Mouse (Mus musculus) kidney, postnatal 0 days (tissue): ENCODE measurements at regions not wholly inside any gene's neighbourhood (a gene's known extent, or its start where the extent isn't known, plus 50 kb on each side); places are given as distances from the start of the nearest gene placed in this dataset.
A peak's percentile ranks its signal among the peaks of the same experiment; 100 is the strongest.

Experiments
- ATAC-seq: fragments of 200-750 bp; cut with Nextera tagmentation; replicated peaks from 2 replicates; pipeline ENCODE4 v1.8.0; 2017; ENCODE audit warnings: low read depth, moderate number of reproducible peaks, moderate TSS enrichment, moderate library complexity; ENCODE audit not compliant: low FRiP score
- DNase-seq: peaks from one replicate; pipeline ENCODE4 v3.0.0-alpha.2; 2016; ENCODE audit warnings: low spot score
- H3K27ac ChIP-seq: fragments of 300-500 bp; sonication (generic); 2 replicates; pipeline ENCODE4 v1.5.1; 2014; ENCODE audit warnings: mild to moderate bottlenecking
- H3K27me3 ChIP-seq: fragments of 300-500 bp; sonication (generic); 2 replicates; pipeline ENCODE4 v1.6.1; 2014; ENCODE audit warnings: low read length, mixed read lengths; ENCODE audit not compliant: insufficient read depth
- H3K36me3 ChIP-seq: fragments of 300-500 bp; sonication (generic); 2 replicates; pipeline ENCODE4 v1.6.1; 2014; ENCODE audit warnings: low read length, mixed read lengths; ENCODE audit not compliant: insufficient read depth
- H3K4me1 ChIP-seq: fragments of 300-500 bp; sonication (generic); replicated peaks from 2 replicates; pipeline ENCODE4 v1.6.1; 2014; ENCODE audit warnings: antibody characterized with exemption, low read length, mixed read lengths; ENCODE audit not compliant: insufficient read depth
- H3K4me2 ChIP-seq: fragments of 300-500 bp; sonication (generic); 2 replicates; pipeline ENCODE4 v1.6.1; 2014; ENCODE audit warnings: mild to moderate bottlenecking, low read length, moderate library complexity, mixed read lengths
- H3K4me3 ChIP-seq: fragments of 300-500 bp; sonication (generic); replicated peaks from 2 replicates; pipeline ENCODE4 v1.5.1; 2014; ENCODE audit warnings: low read depth, low read length
- H3K9ac ChIP-seq: fragments of 300-500 bp; sonication (generic); 2 replicates; pipeline ENCODE4 v1.6.1; 2014; ENCODE audit warnings: low read depth, low read length
- H3K9me3 ChIP-seq: fragments of 300-500 bp; sonication (generic); replicated peaks from 2 replicates; pipeline ENCODE4 v1.6.1; 2016; ENCODE audit warnings: low read length, inconsistent platforms, mixed read lengths
- CTCF ChIP-seq: IDR thresholded peaks from 2 replicates; pipeline ENCODE4 v1.5.1; 2016; ENCODE audit warnings: antibody characterized with exemption, low read depth, mild to moderate bottlenecking, moderate library complexity
- WGBS: fragments of 180-500 bp; shearing (Covaris S2); extraction: QIAGEN DNeasy Blood & Tissue Kit; methylation state at CpG from one replicate; pipeline ENCODE4 v1.1.7; 2014; 5-methylcytosine and 5-hydroxymethylcytosine counted together

GRCm38 (mm10) chr7:142593729-142594375, 61.4 kb downstream of the Mrpl23 start:
- Histone ChIP-seq H3K4me2 (no peak overlapping the region), H3K36me3 (no peaks in the 10 kb centered on the region), H3K27me3 (no peaks in the 10 kb centered on the region), H3K4me1 (no peaks in the 10 kb centered on the region), H3K9ac (no peak overlapping the region), H3K4me3 (no peak overlapping the region), H3K9me3 (no peaks in the 10 kb centered on the region), H3K27ac (no peak overlapping the region)
- WGBS: 59% methylated on average over 8 of the region's 8 CpGs
- DNase-seq: no peak
- TF ChIP-seq CTCF: no peak
- ATAC-seq: no peak

DNA sequence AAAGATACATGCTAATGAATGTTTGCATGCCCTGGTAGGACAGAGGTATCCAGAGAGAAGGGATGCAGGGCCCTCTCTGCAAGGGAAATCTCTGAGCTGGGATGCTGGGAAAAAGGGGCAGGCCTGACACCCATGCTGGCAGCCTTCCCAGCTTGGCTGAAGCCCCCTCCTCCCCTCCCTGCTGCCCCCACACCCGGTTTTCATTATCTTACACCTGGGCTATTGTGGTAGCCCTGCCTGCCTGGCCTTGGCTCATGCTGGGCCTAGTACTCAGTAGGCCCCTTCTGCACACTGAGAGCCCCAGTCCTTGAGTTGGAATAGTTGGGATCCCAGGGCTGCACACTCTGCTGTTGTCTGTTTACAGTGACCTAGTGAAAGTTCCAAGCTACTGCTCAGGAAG, 62.9 kb downstream of the Mrpl23 start:
- no peaks in the 10 kb centered on the region for H3K36me3 ChIP-seq
- ATAC-seq (no peak), DNase-seq (no peak)

DNA sequence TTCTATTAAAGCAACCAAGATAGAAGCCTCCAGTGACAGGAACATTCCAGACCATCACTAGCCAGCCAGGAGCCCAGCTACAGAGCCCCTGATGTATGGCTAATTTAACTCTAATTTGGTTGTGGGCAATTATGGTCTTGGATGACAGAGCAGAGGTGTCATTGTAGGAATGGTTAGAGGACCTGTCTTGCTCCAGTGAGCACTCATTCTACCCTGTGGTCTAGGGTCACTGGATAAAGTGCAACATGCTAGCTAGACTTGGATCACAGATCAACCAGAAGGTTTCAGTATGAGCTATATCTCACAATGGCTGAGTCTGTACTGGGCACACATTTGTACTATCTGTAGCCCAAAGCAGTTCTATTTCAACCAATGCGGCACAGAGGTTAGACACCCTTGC, 63.7 kb downstream of the Mrpl23 start:
- TF ChIP-seq CTCF: no peak
- Histone ChIP-seq H3K9me3 (no peaks in the 10 kb centered on the region), H3K36me3 (no peaks in the 10 kb centered on the region), H3K9ac (no peak overlapping the region), H3K4me1 (no peaks in the 10 kb centered on the region), H3K4me3 (no peak overlapping the region), H3K27ac (no peak overlapping the region), H3K4me2 (no peak overlapping the region), H3K27me3 (no peaks in the 10 kb centered on the region)
- DNase-seq: no peak
- WGBS: 81% methylated on average over 1 of the region's 1 CpGs
- peak; percentile 33; the same call in 1 of the 2 replicates for ATAC-seq

More for the DNA sequence above, 62.9 kb downstream of the Mrpl23 start:
- no peaks in the 10 kb centered on the region for H3K27me3 ChIP-seq
- no peak overlapping the region for H3K9ac ChIP-seq
- WGBS: 8% methylated on average over 1 of the region's 1 CpGs
- TF ChIP-seq CTCF: no peak
- H3K4me2 ChIP-seq: no peak overlapping the region
- no peak overlapping the region for H3K27ac ChIP-seq
- H3K4me1 ChIP-seq: no peaks in the 10 kb centered on the region
- H3K9me3 ChIP-seq: no peaks in the 10 kb centered on the region
- no peak overlapping the region for H3K4me3 ChIP-seq

GRCm38 (mm10) chr7:142597961-142598360, 65.5 kb downstream of the Mrpl23 start:
- ATAC-seq: no peak
- H3K27me3 ChIP-seq: no peaks in the 10 kb centered on the region
- no peak for DNase-seq
- no peaks in the 10 kb centered on the region for H3K9me3 ChIP-seq
- no peaks in the 10 kb centered on the region for H3K36me3 ChIP-seq
- no peak overlapping the region for H3K4me3 ChIP-seq
- H3K9ac ChIP-seq: no peak overlapping the region
- H3K4me2 ChIP-seq: no peak overlapping the region
- WGBS: 53% methylated on average over 7 of the region's 7 CpGs
- no peak for TF ChIP-seq CTCF
- no peak overlapping the region for H3K27ac ChIP-seq
- H3K4me1 ChIP-seq: no peaks in the 10 kb centered on the region

- Histone ChIP-seq H3K9me3 (no peaks in the 10 kb centered on the region), H3K4me1 (no peaks in the 10 kb centered on the region), H3K4me2 (no peak overlapping the region), H3K9ac (no peak overlapping the region), H3K4me3 (no peak overlapping the region), H3K36me3 (no peaks in the 10 kb centered on the region), H3K27ac (no peak overlapping the region), H3K27me3 (no peaks in the 10 kb centered on the region)
- no peak for TF ChIP-seq CTCF
- 79% methylated on average over 15 of the region's 15 CpGs for WGBS
- ATAC-seq: no peak
- DNase-seq: no peak
Measured at GRCm38 (mm10) chr7:142599942-142600341, 66.7 kb downstream of the Igf2 start.

DNA sequence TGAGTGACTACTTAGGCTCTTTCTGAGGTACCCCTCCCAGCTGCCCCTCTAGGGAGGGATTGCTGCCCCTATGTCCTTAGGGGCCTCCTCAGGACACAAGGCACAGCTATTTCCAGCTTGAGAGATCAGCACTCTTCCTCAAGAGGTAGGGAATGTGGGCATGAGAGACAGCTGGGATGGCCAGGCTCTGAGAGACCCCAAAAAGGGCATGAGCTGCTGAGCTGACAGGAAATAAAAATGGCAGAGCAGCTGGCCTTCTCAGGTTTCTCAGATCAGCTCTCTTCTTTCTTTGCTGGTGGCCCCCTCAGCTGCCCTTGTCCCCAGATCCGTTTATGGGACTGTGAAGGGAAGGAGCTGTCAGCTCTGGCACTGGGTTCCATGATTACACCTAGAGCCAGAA, 66.2 kb downstream of the Igf2 start:
- 18% methylated on average over 1 of the region's 1 CpGs for WGBS
- no peak for DNase-seq
- no peak for TF ChIP-seq CTCF

More for the DNA sequence above, 66.2 kb downstream of the Igf2 start:
- no peak for ATAC-seq
- no peaks in the 10 kb centered on the region for H3K4me1 ChIP-seq
- H3K27me3 ChIP-seq: no peaks in the 10 kb centered on the region
- H3K4me2 ChIP-seq: no peak overlapping the region
- H3K27ac ChIP-seq: no peak overlapping the region
- no peaks in the 10 kb centered on the region for H3K9me3 ChIP-seq
- no peak overlapping the region for H3K9ac ChIP-seq
- no peaks in the 10 kb centered on the region for H3K36me3 ChIP-seq
- H3K4me3 ChIP-seq: no peak overlapping the region
